Mouse (Mus musculus): ENCODE results near the gene Nudt16l1.

- TF ChIP-seq POLR2A (IDR thresholded peaks at IDR 0.05; ENCODE audit: borderline replicate concordance, insufficient read depth, low read length): no peak
- TF ChIP-seq CTCF (IDR thresholded peaks at IDR 0.05; ENCODE audit: borderline replicate concordance, insufficient read depth, low read depth, low read length): no peak
Observed at GRCm38 (mm10) chr16:4907386-4907785, 31.2 kb upstream of the Nudt16l1 start.

All from cerebellum, adult 2 months (tissue).